Mouse (Mus musculus) kidney, adult 9 months (tissue): ENCODE results near the gene Zmiz1.

Experiments used
- DNase-seq: peaks from one replicate; pipeline ENCODE4 v3.0.0; 2022

The Zmiz1 gene

DNA sequence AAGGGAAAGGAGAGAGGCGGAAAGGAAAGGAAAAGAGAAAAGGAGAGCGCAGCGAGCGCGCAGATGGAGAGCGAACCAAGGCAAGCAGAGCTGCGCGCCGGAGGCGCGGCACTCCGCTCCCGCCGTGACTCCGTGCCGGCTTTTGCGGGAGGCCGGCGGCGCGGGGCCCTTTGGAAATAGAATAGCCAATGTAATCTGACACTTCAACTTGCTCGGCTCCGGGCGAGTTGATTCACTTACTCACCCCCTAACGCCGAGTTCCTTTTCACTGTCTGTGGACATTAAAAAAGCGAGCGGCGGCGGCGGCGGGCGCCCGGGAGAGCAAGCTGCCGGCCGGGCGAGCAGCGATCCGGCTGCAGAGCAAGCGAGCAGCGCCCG lies at the start of gene Zmiz1:
Zmiz1 (plus strand) TSS at position 170 of the 378 bp plus-strand sequence.
- DNase-seq, result peak; percentile 94

DNA sequence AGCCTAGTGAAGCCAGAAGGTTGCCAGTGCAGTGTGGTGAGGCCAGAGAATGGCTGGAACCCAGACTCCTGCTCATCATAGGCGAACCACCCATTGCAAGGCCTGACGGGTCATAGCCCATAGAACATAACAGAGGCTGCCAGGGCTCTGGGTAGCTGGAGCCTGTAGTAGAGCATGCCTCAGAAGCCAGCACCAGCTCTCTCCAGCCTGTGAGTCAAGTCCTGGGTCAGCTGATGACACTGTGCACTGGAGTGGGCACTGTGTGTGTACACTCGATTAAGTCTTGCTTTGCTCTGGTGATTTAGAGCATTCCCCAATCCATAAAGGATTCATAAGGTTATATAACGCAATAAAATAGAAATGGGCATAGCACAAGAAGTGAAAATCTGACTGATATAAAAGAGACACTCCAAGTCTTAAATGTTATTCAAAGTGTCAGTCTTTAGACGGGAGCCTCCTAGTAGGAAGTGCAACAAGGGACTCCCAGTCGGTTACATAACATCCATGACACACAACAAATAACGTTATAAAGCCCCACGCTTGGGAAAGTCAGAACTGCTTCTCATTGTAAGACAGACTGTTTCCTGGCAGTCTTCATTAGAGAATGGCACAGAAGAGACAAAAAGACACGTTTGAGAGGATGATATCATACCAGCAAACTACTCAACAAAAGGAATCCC lies 47.0 kb upstream of the Zmiz1 start:
- DNase-seq, result no peak

DNA sequence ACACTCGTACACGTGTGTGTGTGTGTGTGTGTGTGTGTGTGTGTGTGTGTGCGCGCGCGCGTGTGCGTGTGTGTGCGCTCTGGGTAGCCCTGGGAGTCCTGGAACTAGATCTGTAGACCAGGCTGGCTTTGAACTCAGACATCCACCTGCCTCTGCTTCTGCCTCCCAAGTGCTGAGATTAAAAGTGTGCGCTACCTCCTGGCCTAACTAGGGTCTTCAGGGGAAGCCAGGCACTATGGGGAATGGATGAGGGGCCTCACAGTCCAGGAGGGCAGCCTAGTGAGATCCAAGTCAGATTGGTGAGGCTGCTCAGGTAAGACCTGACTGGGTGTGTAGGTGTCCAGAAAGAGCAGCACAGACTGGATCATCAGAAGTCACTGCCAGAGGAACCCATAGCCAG lies 46.2 kb upstream of the Zmiz1 start:
- DNase-seq, result no peak

DNA sequence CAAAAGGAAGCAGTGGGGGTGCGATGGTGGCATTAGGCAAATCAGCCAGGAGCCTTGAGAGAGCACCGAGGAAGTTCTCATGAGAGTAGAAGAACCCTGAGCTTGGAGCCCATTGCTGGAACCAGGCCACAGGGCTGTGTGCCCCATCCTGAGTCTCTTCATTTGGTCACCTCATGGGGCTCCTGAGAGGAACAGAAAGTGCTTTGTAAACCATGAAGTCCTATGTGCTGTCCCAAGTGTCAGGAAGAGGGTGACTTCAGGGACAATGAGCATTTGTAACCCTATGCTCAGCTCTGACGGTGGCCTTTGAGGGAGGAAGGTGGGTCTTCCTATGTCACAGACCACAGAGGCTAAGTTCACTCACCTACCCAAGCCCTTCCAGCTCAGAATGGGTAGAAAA lies 45.5 kb upstream of the Zmiz1 start:
- DNase-seq, result no peak

DNA sequence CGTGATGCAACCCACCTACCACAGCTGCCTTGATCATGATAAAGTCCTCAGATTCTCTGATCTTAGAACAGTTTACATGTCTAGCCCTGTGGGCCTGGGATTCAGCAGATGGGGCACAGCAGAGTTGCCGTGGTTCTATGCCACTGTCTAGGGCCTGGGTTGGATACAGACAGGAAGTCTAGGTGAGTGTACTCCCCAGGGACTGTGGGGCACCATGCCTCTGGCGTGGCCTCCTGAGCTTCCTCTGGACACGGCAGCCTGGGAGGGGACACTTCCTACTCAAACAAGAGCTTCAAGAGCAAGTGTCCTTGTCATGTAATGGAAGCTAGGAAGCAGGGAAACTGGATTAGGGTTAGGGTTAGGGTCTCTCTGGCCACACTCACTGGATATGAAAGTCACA lies 44.9 kb upstream of the Zmiz1 start:
- no peak for DNase-seq

DNA sequence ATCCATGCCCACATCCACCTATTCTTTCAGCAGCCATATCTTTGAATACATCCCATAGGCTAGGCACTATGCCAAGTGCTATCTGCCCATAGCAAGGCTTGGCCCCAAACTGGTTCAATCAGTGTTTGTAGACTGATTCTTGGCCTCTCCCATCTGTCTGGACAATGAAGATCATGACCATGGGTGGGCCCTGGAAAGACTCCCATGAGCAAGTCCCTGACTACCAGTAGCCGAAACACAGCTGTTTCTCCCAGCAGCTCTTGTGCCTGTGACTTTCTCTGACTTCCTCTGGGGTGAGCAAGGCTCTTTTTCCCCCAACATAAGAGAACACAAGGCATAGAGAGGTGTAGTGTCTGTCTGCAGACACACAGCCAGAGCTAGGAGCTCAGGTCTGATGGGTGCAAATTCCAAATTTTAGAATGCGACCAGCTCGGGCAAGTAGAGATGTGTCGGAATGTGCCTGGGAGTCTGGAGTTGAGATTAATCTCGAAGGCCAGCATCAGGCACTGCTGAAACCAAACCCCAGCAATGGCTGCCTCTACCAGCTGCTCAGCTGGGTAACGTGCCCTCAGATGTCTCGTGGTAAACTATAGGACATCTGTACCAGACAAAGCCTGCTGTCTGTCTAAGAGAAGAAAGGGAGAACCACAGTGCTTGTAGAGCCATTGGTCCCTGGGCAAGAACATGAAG lies 38.8 kb upstream of the Zmiz1 start:
- DNase-seq, result no peak

DNA sequence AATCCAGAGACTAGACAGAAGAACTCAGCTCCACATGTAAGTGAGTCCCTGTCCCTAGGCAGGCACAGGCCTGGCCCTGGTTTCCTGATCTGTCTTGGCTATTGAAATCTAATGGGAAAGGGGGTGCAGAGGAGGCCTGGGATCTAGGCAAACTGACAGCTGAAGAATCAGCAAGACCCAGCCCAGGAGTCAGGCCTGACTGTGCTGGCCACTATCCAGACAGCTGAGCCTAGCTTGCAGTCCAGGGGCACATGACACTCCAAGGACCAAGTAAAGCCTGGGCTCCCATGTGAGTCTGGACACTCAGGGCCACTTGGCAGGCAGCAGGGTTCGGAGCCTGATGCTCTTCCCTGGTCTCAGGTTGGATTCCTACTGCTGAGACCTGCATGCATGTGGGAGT lies 38.0 kb upstream of the Zmiz1 start:
- DNase-seq, result peak; percentile 39

DNA sequence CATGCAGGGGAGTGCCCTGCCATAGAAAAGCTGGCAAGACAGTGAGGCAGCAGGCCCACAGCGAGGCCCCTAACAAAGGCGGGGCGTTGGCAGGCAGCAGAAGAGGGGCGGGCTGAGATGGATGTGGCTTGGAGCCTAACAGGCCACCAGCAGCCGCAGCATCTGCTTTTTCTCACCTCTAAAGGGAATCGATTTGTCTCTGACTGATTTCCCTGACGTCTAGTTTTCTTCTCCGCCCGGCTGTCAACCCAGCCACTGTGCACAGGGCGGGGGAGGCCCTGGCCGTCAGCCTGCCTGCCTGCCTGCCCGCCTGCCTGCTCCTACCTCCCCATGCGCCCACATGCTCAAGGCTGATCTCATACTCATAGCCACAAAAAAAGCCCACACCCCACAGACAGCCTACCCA lies 37.4 kb upstream of the Zmiz1 start:
- DNase-seq, result no peak

DNA sequence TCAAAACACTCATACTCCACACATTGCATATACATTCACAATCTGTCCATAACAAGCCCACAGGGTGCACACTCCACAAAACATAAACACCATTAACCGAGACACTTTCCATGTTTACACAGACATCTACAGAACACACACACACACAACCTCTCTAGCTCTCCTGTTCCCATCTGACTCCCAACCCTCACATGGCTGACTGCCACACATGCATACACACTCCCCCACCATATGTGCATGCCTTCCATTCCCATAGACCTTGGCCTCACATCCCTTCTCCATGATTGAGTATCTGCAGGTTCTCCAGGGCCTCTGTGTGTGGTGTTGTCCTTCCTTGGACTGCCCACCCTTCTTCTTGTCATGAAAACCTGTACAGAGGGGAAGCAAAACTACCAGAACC lies 36.0 kb upstream of the Zmiz1 start:
- no peak for DNase-seq

DNA sequence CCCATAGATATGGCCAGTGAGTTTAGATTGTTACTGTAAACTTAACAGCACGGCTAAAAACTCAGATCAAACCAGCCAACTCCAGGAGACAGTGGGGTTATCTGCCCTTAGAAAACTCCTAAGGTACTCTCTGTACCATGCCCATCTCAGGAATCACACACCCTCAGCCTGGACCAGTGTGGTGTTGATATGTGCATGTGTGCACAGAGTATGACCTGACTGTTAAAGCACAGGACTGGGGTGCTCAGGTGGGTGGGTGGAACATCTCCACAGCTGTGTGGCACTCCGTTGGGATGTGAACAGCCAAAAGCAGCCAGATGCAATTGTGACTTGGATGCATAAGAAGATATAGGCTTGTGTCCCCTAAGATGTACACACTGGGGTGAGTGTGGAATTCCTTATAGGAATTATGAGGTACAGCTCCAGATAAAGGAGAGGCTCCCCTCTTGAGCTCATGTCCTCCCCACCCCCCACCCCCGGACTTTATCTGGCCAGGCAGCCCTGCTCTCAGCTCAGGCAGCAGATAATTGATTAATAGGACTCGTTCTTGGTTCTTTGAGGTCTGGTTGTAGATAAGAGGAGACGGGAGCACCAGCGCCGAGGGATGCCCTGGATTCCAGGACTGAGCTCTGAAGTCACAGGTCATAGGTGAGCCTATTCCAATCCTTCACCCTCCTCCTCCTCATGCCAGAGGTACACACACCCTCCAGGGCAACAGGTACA lies 35.1 kb upstream of the Zmiz1 start:
- no peak for DNase-seq

DNA sequence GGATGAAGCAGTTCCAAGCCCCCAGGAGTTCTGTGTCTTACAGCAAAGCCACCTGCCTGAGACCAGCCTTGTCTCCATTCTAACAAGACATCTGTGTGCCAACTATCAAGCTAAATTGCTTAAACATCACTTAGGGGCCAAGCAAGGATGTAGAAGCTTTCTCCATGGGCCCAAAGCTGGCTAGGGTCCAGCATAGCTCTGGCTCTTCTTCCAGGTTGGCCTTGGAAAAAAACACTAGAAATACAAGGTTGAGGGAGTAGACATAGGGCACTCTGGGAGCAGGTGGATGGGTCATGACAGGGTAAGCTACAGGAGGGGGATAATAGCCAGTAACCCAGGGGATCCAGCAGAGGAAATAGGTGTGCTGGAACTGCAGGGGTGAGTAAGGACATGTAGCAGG lies 20.7 kb upstream of the Zmiz1 start:
- DNase-seq, result no peak

DNA sequence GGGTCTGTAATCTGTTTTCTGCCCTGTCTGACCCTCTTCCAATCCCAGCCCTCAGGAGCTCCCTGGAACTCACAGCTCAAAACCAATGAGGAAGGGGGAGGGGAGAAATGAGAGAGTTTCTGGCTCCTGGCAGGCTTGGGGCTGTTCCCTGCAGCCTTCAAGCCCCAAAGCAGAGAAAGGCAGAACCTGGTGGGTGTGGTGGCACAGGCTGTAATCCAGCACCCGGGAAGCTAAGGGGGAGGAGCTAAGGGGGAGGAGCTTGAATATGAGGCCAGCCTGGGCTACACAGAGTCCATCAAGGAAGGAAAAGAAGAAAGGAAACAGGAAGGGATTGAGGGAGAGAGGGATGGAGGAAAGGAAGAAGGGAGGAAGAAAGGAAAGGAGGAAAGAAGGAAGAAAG lies 18.9 kb upstream of the Zmiz1 start:
- DNase-seq, result no peak

DNA sequence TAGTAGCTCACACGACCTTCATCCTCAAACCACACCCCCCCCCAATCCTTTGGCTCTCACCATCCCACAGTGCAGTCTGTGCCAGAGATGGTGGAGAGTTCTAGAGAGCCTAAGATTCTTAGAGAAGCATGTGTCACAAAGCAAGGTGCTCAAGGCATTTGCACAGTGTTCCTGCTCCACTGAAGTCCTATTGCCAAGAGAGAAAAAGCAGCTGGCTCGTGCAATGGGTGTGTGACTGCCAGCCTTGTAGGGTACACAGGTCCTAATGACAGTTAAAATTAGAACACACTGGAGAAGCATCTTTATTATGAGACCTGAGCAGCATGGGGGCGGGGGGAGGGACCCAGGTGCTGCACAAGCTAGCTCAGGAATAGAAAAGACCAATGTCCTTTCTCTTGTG lies 18.2 kb upstream of the Zmiz1 start:
- DNase-seq, result no peak

DNA sequence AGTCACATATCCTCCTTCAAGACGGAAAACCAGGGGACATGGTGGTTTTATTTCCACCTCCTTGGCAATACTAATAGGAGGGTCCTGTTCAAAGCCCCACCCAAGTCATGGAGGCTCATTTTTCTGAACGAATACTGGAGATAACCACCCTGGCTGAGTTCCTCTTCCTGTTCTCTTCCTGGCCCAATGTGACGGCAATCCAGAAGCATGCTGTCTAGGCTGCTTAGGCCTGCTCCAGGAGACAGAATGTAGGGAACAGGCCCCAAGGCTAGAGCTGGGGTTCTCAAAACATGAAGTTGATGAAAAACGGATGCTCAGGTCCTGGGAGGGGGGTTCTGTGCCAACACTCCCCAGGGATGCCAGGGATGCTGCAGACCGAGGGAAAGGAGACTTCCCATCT lies 17.5 kb upstream of the Zmiz1 start:
- DNase-seq, result no peak

DNA sequence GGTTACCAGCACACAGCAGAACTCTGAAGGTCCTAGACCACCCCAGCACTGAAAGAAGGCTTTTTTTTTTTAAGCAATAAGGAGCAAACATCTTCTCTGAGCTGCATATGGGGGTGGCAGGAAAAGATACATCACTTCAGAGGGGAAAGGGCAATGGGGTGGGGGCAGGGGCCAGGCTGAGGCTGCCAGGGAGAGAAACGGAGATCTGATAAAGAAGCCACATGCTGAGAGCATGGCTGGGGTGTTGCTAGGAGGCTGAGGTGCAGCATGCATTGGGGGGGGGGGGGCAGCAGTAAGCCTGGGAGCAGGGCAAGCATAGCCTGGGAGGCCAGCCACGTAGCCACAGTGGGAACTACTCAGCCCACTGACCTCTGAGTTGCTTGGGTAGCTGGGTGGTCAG lies 16.3 kb upstream of the Zmiz1 start:
- DNase-seq, result no peak

DNA sequence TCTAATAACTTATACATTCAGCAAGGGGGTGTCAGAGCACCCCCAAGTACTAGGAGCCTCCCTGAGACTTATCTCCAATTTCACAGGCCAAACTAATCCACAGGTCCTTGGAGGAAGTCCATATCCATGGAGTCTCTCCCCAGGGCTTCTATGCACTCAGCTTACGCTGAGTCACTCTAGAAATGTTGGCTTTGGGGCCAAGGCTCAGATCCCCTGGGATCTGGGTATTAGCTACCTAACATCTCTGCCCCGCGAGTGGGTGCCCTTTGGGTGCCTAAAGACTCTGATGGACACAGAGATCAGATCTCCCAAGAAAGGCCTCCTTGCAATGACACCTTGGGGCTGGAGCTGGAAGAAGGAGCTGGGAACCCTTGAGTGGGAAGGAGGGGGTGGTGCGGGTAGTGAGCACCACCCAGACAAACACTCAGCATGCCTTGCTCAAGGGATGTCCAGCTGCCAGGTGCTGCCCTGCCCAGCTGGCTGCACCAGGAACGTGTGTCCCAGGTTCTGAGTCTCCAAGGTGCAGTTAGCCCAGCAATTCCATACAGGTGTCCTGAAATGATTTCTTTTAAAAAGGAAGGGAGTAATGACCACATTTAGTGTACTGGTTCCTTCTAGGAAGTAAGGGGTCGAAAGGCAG lies 11.7 kb upstream of the Zmiz1 start:
- no peak for DNase-seq

DNA sequence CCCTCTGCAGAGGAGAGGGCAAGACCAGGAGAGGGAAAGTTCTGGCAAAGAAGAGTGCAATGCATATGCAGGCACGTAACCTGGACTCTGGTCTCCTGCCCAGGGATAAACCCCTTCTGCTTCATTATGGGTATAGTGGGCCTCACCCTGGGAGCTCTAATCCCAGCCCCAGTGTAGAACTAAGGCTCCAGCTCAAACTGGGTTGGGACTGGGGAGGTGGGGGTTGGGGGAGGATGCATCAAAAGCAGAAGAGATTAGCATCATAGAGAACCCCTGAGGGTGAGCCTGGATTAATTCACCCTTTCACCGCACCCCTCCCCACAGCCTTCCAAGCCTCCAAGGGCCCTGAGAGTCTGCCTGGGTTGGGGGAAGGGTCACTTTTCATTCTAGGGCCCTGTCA lies 10.5 kb upstream of the Zmiz1 start:
- DNase-seq, result no peak

DNA sequence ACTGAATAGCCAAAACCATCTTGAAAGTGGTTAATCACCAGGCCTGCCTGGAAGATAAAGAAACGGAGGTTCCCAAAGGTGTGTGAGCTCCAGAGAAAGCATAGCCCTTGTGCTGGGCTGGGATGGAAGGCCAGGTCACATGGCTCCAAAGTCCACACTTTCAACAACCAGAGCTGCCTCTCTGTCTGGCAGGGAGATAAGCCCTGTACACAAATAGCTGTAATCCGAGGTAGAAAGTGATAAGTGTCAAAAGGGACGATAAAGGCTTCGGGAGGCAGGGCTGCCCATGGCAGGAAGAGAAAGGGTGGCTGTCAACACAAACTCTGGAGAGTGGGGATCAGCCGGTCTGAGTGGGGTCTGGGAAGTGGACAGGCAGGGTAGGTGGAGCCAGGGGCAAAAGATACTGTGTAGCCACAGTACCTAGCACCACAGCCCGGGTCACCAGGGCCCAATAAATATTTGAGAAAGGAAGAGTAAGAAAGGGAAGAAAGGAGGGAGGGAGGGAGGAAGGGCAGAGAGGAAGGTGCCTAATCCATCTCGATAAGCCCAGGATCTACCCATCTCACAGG lies 7.8 kb upstream of the Zmiz1 start:
- DNase-seq, result peak; percentile 67

DNA sequence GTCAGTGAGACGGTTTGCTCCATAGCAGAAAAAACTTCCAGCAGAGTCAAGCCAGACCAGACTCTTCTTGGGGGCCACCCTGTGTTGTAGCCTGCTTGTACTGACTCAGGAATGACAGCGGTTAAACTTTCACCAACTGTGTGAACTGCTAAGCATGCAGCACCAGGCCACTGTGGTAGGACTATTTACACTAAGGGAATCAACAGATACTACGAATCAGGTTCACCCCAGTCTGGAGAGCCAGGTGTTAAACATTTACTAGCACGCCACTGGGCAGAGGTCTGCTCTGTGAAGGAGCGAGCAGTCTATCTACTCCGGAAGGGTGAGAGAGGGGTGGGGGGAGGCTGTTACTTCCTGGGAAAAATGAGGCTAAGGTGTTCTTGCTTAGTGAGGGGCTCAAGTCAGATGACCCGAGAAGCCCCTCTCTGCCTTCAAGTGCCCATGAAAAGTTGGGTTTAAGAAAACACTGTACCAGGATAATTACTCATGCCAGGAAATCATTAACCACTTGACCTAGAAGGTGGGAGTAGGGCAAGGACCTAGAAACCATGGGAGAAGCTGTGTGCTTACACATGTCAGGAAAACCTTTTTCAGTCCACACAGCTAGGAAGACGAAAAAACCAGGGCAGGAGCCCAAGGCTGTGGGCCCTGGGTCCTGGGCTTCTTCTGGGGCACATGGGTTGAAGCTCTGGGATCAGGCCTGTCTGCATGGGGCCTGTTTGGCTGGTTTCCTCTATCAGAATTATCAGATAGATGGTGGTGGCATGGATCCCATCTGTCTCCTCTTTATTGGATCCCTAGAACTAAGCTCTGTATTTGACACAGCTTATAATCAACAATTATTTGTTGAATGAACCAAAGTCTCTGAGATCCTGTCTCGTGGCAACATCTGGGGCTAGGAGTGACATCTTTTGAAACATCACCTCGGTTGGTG lies 7.0 kb upstream of the Zmiz1 start:
- DNase-seq, result peak; percentile 97

DNA sequence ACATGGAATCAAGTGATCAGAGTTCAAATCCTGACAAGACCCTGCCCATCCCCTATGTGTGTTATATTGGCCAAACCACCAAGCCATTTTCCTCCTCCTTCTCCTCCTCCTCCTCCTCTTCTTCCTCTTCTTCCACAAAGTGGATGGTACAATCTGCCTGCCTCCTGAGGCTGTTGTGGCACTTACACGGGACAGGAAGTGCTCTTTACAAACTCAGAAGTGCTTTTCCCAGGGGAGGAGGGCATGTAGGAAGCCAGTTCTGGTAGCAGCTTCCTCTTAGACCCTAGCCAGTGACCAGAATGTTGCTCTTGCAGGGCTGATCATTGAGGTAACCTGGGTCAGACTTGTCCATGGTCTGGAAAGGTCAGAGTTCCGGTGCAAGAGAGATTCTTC lies 6.4 kb upstream of the Zmiz1 start:
- DNase-seq, result peak; percentile 28

DNA sequence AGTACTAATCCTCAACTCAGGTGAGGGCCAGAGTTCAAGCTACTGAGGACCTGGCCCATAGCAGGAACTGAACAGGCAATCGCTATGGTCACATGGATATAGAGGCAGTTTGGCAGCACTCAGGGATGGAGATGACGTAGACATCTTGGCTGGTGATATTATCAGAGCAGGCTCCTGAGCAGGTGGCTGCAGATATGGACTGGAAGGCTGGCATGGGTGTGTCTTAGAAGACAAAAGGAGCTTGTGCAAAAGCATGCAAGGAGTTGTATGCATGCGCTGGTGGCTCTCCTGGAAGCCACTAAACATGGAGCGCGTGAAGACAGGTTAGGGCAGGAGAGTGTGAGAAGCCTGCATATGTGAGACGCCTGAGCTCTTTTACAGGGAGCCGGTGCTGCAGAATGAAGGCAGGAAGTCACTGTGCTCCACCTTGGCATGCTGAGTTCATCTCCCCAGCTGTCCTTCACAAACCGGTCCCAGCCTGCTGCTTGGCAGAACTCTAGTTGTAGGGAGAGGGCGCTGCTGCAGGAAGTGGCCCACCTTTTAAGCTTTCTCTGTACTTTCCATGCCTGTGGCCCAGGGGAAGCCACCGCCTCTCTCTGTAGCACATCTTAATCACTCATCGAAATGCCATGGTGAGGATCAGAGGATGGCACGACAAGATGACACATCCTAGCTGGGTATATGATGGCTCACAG lies 4.8 kb upstream of the Zmiz1 start:
- DNase-seq, result peak; percentile 49
